Mouse (Mus musculus): ENCODE results near the gene Zfp536.

The Zfp536 gene

DNA sequence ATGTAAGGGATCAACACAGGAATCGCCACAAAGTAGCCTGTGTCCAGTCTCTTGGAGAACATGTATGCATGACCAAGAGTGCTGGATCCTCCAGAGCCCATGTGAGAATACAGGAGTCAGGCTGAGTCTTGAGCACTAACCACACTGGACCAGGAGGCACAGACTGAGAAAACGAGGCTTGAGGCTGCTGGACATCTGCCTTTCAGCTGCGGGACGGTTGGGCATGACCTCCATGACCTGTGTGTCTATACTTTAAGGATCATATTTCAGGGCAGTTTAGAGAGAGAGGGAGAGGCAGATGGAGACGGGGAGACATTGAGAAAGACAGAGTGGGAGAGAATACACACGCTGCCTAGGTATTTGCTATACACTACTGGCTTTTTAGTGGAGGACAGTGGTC, 229.4 kb downstream of the Zfp536 start:
- no peak for DNase-seq

DNA sequence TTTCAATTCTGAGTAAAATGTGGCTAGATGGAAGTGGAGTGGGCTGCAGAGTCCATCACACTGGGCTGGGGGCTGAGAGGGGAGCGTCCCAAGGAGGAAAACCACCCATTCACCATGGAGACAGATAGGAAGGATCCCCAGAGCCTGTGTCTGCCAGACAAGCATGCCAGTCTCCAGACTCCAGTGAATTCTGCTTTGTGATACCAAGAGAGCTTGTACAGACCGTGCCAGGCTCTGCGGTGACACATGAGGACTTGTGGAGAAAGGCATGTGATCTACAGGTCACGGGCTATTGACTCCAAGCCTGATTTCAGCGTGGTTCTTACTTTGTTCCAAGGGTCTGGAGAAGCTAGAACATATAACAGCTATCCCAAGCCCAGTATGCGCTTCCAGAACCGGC, 230.5 kb downstream of the Zfp536 start:
- no peak for DNase-seq

DNA sequence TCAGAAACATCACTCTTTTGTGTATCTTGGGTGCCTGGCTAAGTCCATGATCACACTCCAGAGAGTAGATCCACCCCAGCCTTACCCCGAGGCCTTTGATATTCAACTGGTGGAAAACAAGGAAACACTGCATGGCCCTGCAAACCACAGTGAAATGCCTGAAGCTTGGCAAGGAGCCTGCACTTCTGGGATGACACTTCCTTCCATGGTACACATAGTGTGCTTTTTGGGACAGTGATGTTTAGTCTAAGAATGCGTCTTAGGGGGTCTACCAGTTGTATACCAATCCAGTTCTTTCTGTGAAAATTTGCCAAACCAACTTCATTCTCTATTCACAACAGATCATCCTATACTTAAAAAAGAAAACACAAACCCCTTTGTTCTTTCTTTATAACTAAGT, 242.3 kb downstream of the Zfp536 start:
- DNase-seq, result no peak

DNA sequence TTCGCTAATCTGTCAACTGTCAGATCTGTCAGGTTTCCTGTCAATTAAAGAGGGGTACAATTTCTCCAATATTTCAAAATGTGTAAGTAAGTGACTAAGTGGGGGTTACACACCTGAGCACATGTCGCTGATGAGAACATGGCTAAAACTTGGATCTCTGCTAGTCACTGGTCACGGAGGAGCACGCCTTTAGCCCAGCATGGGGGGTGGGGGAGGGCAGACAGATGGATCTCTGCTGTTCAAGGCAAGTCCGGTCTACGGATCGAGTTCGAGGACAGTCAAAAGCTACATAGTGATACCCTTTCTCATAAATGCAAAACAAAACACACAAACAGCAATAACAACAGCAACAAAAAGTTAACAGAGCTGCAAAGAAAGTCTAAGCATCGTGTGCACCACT, 245.1 kb downstream of the Zfp536 start:
- DNase-seq, result no peak

DNA sequence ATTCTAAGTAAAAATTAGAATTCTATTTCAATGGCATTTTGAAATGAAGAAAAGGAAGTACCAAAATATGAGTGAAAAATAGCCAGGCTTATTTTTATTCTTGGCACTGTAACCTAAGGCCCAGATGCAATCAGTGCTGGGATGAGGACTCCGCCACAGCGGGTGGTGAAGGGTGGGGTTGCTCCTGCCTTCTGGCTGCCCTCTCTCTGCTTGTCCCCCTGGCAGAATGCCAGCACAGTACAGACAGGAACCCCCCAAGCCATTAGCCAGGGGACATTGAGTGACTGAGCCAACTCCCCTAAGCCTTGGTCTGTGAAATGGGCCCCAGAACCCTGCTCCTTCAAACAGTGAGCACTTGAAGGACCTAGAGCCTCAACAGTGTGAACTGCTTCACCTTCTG, 245.6 kb downstream of the Zfp536 start:
- DNase-seq, result no peak

DNA sequence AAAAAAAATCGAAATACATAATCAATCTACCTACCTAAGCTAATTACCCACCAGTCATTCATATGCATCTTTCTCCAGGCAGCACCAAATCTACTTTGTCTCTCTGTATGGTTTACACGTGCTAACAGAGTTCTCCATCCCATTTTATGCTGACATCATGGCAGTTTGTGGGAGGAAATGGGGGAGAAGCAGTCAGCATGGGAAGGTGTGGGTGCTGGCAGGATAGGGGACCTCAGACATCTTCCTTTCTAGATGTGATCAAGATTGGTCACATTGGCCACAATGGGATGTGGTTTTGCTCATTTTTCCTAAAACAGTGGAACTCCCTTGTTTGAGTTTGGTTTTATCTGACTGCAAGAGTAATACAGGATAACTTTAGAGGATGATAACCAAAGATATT, 252.0 kb downstream of the Zfp536 start:
- DNase-seq, result no peak

DNA sequence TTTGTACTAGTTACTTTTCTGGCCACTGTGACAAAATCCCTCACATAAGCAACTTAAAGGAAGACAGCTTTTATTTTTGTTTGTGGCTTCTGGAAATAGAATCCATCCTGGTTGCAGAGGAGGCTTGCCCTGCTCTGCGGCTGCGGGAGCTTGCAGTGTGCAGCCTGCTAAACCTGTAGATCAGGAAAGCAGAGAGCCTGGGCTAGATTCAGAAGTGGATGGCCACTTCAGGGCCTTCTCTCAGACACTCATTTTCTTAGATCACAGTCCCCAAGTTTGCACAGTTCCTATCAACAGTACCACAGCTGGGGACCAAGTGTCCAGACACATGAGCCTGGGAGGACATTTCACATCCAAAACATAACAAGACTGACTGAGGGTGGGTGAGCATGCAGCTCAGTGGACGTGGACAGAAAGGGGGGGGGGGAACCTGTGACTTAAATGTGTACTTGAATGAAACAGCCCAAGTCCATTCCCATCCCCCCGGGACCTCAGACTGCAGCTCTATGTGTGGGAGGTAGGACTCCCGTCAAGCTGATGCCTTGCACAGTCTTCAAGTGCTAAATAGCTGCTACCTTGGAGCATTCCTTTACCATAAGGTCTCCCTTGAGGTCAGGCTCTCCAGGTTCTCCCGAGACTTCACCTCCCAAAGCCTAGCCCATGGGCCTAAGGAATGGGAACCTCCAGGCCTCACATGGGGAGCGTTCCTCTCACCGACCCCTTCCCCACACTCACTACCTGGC, 262.3 kb downstream of the Zfp536 start:
- no peak for DNase-seq

DNA sequence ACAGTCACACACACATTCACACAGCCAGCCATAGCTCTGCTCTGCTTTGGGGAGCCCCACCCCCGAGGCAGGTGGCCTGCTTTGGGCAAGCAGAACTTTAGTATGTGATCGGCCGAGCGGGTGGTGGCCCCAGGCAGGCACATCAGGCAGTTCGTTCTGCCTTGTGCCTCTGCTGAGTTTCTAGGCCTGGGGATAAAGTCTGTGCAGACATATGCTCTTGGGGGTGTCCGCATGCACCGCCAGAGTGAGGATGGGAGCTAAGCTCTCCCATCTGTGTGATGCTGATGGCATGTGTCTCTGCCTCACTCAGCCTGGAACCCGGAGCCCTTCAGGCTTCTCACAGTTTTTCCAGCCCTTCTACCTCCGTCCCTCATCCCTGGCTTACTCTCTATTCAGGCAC, 263.7 kb downstream of the Zfp536 start:
- DNase-seq, result no peak

DNA sequence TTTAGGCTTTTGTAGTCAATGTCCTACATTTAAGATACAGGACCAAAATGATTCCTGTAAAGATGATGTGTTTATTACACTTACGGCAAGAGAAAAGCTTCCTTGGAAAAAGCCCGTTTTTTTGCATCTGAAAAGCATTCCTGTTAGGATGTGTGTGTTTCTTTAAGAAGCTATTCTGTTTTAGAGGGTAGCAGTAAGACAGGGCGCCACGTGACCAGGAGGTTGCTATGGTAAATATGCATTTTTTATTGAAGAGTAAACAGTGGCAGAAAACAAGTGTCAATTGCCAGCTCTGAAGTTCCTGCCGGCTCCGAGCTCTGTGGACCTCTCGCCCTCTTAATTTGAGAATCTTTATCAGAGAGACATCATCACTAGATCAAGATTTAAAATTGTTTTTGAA, 267.9 kb downstream of the Zfp536 start:
- no peak for DNase-seq

DNA sequence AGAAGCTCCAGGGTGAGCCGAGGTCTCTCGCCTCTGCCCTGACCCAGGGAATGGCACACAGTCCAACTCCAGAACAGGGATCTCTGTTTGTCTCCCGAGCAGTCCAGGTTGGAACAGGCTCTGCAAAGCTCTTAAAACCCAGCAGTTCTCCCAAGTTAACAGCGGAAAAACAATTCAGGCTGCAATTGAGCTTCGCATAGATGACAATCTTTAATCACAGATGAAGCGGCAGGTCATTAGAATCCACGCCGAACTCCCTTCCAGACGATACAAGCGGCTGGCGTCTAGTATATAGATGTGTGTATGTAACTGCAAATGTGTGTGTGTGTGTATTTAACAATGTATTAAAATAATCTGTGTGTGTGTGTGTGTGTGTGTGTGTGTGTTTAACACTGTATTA, 268.3 kb downstream of the Zfp536 start:
- DNase-seq, result no peak

DNA sequence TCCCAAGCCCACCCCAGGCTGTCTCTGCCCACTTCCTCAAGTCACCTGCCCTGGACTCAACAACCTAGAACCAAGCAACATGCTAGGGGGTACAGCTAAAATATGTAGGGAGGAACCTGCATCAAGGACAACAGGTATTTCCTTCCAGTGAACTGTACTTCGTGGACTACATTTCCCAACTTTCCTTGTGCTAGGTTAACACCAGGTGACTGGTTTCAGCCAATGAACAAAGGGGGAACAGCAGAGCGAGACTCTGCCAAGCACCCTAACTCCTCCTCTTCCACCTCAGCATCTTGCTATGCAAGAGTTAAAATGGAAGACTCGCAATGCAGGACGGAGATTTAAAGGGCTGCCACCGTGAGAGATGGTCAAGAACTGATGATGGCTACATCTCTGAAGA, 274.6 kb downstream of the Zfp536 start:
- no peak for DNase-seq

DNA sequence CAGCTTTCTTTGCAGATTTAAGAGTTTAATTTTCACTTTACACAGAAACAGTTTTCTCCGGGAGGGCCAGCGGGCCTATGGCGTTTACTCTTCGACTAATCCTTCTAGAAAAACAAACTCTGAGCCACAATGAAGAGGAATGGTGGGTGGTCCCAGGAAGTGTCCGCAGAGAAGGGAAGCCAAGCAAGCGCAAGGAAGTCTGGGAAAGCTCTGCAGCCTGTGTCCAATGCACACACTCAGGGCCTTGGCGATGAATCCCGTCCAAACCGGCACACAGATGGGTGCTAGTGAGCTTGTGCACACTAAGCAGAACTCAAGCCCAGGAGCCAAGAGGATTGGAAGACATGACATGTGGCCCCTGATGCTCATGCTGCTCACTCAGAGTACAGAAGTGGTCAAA, 276.9 kb downstream of the Zfp536 start:
- DNase-seq, result no peak

DNA sequence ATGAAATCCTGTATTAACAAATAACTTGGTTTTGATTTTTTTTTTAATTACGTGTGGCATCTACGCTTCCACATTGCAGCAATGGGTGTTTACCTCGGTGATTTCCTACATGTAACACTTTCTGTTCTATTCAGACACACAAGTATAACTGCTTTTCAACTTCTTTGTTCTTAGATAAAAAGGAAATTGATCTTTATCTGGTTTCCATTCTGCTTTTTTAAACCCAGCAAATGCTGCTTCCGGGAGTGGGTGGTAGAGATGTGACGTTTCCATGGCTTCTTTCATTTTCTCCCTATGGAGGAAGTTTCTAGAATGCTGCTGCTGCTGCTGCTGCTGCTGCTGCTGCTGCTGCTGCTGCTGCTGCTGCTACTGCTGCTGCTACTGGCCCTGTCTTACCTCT, 283.1 kb downstream of the Zfp536 start:
- DNase-seq, result no peak

DNA sequence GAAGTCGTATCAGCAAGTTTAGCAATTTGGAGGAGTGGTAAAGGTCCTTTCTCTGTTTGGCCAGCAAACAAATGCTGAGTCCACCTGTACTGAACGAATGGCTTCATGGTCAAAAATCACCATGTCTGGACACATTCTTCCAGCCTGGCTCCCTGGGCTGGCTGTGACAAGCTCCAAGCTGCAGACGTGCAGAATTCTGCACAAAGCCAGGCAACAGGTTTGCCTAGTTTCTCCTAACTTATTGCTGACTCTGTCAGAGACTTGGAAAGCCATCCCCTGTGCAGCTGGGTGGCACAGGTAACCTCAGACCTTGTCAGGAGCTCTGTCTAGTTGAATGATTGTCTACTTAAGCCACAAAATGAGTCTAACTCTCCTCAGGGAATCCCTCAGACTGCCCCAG, 288.5 kb downstream of the Zfp536 start:
- no peak for DNase-seq

DNA sequence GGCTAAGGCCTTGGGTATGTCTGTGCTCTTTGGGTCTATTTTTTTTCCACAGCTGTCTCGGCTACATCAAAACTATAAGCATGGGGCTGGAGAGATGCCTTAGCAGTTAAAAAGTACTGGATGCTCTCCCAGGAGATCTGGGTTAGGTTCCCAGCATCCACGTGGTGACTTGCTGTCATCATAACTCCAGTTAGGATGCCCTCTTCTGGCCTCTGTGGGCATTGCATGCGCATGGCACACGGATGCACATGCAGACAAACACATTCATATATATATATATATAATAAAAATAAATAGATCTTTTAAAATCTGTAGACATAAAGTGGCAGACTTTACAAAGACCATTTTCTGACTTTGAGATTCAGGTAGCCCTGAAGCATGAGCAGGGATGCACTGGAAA, 290.9 kb downstream of the Zfp536 start:
- no peak for DNase-seq

DNA sequence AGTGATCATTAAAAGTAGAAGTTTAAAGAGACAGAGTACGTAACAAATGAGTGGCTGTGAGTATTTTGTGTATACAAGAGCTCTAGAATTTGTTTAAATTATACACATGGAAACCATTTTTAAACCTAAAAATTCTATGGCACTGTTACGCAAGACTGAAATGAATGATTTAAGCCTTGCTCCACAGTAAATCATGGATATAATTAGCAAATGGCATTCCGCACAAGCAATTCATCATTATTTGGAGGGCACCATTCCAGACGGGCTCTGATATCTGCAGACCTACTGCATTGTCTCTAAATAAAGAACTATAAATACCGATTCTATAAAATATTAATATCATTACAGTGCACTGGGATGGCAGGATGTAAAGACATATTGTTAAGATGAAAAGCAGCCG, 292.3 kb downstream of the Zfp536 start:
- no peak for DNase-seq

DNA sequence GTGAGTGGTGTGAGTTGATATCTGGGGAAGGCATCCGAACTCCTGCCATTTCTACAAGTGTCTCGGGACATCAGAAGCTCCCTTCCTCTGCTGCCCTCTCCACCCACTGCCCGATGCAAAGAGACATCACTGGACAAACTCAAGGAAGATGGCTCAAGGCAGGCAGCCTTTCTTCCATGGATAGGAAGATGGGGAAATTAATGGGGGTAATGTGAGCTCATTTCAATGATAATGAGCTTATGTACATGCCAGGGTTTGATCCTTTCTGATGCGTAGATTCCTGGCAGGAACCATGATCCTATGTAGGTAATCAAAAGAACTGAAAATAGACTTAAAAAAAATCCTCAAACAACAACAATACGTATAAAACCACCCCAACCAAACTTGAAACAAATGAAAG, 296.1 kb downstream of the Zfp536 start:
- DNase-seq, result no peak

DNA sequence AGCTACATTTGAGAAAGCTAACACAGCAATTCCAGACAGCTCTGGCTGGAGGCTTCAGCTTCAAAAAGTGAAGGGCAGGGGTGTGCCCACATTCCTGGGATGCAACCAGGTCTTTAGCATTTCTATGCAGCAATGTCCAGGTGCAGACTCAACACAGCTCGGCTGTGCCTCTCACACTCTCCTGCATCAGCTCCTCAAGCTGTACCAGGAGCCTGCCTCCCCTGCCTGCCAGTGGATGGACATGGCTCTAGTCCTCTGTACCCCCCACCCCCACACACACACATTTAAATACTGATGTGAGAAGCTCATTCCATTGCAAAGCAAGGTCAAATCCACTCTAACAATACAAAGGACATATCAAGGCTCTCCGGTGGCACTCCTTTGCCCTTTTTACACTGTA, 298.0 kb downstream of the Zfp536 start:
- DNase-seq, result no peak

DNA sequence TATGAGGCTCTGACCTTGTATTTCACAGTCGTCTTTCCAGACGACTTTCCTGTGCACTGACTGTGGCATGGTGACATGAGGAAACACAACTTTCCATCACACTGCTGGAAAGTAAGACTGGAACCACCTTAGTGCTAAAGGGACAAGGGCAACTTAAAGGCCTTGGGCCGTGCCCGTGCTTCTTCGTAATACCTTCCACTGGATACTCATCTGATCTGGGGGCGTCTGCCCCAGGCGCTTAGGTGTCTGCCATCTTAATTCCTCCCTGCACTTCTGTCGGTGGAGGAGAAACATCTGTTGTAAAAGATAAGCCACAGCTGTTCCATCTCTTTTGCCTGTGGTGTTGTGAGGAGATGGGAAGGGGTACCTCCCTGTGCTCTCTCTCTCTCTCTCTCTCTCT, 299.2 kb downstream of the Zfp536 start:
- DNase-seq, result no peak

DNA sequence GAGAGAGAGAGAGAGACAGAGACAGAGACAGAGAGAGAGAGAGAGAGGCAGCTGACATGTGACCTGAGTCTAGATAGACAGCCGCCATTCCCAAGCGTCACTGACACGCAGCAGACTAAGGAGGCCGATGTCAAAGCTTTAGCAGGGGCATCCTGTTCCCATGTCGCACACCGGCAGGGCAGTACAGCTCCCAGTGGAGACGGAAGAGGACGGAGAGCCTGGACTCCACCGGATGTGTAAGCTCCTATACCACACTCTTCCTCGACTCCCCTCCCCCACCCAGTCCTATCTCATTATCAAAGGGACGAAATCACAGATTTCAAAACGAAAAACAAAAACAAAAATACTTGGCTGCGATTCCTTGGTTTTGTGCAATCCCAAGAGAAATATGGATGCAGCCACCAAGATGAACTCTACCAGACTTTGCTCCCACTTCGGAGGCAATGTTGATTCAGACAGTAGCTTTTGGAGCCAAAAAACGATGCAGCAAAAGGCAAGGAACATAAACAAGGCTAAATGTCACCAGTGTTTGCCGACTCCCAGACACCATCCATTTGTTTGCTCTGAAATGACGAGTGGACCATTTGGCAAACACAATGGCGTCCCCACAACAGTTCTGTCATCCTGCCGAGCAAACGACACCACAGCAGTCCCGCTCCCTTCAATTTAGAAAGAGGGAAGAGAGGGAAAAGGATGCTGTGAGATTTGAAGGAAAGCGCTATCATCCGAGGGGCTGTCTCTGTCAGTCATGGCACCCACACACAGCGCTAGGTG, 299.9 kb downstream of the Zfp536 start:
- DNase-seq, result no peak

DNA sequence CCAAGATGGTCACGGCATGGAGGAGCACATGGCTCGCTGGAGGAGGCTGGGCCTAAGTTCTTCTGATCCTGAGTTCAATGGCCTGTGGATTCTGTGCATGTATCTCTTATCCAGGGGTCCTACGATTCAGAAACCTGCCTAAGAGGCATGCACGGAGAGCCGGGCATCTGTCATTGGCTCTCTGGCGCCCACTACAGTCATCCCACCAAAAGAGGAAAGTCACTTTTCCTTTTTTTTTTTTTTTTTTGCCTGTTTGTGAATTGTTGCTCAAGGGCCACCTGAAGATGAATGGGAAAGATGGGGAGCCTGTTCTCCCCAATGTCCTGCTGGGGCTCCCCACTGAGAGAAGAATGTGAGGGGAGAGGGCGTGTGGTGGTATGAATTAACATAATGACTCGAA, 301.7 kb downstream of the Zfp536 start:
- DNase-seq, result no peak

DNA sequence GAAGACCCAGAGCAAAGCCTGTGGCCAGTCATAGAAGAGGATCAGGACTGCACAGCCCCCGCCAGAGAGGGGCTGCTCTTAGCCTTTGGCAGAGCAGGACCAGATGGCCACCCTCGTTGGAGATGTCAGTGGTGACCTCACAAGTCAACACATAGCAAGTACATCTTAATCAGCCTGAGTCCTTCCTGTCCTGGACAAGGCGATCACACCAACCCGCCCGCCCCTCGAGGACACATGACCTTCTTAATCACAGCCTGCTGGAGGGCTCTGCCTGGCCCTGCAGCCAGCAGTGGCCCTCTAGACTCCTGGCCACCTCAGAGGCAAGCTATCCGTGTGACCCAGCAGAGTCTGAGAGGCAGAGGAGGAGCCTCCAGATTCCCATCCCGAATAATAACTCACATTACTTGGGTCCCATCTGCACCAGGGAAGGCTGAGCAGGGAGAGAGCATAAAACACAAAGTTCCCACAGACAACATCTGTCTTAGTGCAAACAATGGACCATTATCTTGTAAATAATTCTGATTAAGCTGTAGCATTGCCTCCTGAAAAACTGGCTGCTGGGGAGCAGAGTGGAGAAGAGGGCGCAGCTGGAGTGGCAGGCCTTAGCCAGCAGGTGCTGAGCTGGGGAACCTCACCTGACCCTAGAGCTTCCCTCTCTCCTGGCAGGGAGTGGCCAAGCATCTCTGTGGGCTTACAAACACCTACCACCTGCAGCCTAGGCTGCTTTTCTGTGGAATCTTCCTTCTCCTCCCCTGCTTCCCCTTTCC, 306.8 kb downstream of the Zfp536 start:
- DNase-seq, result no peak

DNA sequence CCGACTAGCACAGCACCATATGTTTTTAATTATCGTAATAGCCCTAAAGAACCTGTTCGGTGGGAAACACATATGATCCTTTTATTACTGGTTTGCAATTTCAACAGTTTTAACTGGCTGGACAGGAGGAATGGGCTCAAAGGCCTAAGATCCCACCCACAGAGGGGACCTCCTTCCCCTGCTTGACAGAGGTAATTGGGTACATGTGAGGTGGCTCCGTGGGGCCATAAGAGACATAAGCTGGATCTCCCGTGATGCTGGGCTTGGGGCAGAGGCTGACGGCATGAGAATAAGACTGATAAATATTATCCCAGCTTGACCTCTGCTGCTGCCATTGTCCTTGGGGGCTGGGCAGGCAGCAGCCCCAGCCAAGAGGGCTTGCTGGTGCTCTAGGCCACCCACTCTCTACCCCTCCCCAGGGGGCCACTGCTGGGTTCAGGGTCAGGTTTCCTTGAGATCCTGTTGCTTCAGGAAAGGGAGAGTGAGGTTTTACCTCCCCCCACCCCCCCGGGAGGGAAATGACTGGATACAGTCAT, 309.2 kb downstream of the Zfp536 start:
- no peak for DNase-seq

DNA sequence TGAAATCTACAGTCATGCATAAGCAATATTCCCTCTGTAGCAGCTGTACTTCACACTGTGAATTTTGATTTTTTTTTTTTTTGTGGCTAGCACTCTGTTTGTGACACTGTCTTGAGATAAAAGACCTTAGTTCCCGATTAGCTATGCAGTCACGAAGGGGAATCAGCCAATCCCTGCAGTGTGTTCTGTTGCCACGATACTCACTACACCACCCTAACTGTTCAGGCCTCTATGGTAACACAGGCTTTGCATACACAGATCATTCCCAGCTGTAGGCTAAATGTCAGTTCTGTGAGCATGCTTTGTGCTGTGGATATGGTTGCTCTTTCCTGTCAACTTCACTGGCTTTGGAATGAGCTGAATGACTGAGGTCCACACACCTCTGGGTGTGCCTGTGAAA, 325.9 kb downstream of the Zfp536 start:
- DNase-seq, result no peak

All from kidney, postnatal 14 days (tissue).